Mouse (Mus musculus) spleen, postnatal 4 days (tissue): ENCODE measurements around the gene Mab21l3.

Source experiments
- DNase-seq, 2 experiments: peaks; one replicate each; pipeline ENCODE4 v3.0.0; 2022; ENCODE audit warnings: low spot score in 2 of 2

Mab21l3 gene

GRCm38 (mm10) chr3:101848816-101849215 lies at the start of gene Mab21l3:
TSS of gene Mab21l3 (minus strand) at chr3:101848959.
- no peak for DNase-seq

- no peak for DNase-seq
Measured at GRCm38 (mm10) chr3:101897377-101897974, 48.7 kb upstream of the Mab21l3 start.

GRCm38 (mm10) chr3:101896893-101897292 lies 48.1 kb upstream of the Mab21l3 start:
- peak; percentile 65 to 77 for DNase-seq

- peak in 1 of 2 experiments; percentile 18 for DNase-seq
Measured at GRCm38 (mm10) chr3:101895376-101895910, 46.7 kb upstream of the Mab21l3 start.

- no peak for DNase-seq
Measured at GRCm38 (mm10) chr3:101885591-101885990, 36.8 kb upstream of the Mab21l3 start.

- no peak for DNase-seq
Measured at GRCm38 (mm10) chr3:101885041-101885440, 36.3 kb upstream of the Mab21l3 start.

GRCm38 (mm10) chr3:101883902-101884301 lies 35.1 kb upstream of the Mab21l3 start:
- no peak for DNase-seq

- DNase-seq, result no peak
Measured at GRCm38 (mm10) chr3:101881721-101882120, 33.0 kb upstream of the Mab21l3 start.

GRCm38 (mm10) chr3:101880818-101881217 lies 32.1 kb upstream of the Mab21l3 start:
- DNase-seq, result no peak

- no peak for DNase-seq
Measured at GRCm38 (mm10) chr3:101878136-101878535, 29.4 kb upstream of the Mab21l3 start.

GRCm38 (mm10) chr3:101876459-101877285 lies 27.9 kb upstream of the Mab21l3 start:
- DNase-seq, result no peak

GRCm38 (mm10) chr3:101875258-101875920 lies 26.6 kb upstream of the Mab21l3 start:
- DNase-seq, result no peak

- DNase-seq, result no peak
Measured at GRCm38 (mm10) chr3:101873061-101873675, 24.4 kb upstream of the Mab21l3 start.

GRCm38 (mm10) chr3:101871951-101872350 lies 23.2 kb upstream of the Mab21l3 start:
- DNase-seq, result no peak

GRCm38 (mm10) chr3:101867001-101867421 lies 18.3 kb upstream of the Mab21l3 start:
- no peak for DNase-seq

GRCm38 (mm10) chr3:101861856-101862255 lies 13.1 kb upstream of the Mab21l3 start:
- no peak for DNase-seq

- DNase-seq, result no peak
Measured at GRCm38 (mm10) chr3:101860151-101860550, 11.4 kb upstream of the Mab21l3 start.

GRCm38 (mm10) chr3:101859740-101860139 lies 11.0 kb upstream of the Mab21l3 start:
- DNase-seq, result no peak

- no peak for DNase-seq
Measured at GRCm38 (mm10) chr3:101854075-101854474, 5.3 kb upstream of the Mab21l3 start.

GRCm38 (mm10) chr3:101851363-101851762 lies 2.6 kb upstream of the Mab21l3 start:
- no peak for DNase-seq

- DNase-seq, result no peak
Measured at GRCm38 (mm10) chr3:101846096-101846495, 2.7 kb downstream of the Mab21l3 start.
